Mouse (Mus musculus) MEL (cell line): ENCODE results near the gene Qtrt1. TPM values are rescaled to one million over a fixed set of nuclear protein-coding genes. Genes with fewer than 3 reads are reported as not detected.

Source experiments
- DNase-seq: peaks from one replicate; pipeline ENCODE4 v3.0.0; 2011; ENCODE audit warnings: low read depth, low spot score
- H3K27ac ChIP-seq: 2 replicates; pipeline ENCODE4 v1.5.1; 2012; ENCODE audit warnings: low read depth, mild to moderate bottlenecking, control low read depth, low read length, moderate library complexity; ENCODE audit not compliant: control insufficient read depth
- H3K27me3 ChIP-seq, 2 experiments: fragments of 150-350 bp in 1 of 2; sonication (generic) in 1 of 2; 2 replicates each; pipeline ENCODE4 v1.6.1; 2012; ENCODE audit warnings: low read length in 2 of 2, mild to moderate bottlenecking in 2 of 2, improper control_type of control experiment in 1 of 2, moderate library complexity in 1 of 2; ENCODE audit not compliant: insufficient read depth in 2 of 2, control insufficient read depth in 1 of 2
- H3K36me3 ChIP-seq, 2 experiments: 2 replicates each; pipeline ENCODE4 v1.6.1; 2012 to 2014; ENCODE audit warnings: low read length in 2 of 2, improper control_type of control experiment in 1 of 2, inconsistent platforms in 1 of 2, mild to moderate bottlenecking in 1 of 2; ENCODE audit not compliant: insufficient read depth in 2 of 2, control insufficient read depth in 1 of 2
- H3K4me1 ChIP-seq, 2 experiments: fragments of 150-350 bp in 1 of 2; sonication (generic) in 1 of 2; 2 replicates each; pipeline ENCODE4 v1.6.1; 2012; ENCODE audit warnings: low read length in 2 of 2, improper control_type of control experiment in 1 of 2, mild to moderate bottlenecking in 1 of 2; ENCODE audit not compliant: insufficient read depth in 2 of 2, control insufficient read depth in 1 of 2
- H3K4me3 ChIP-seq, 2 experiments: fragments of 150-350 bp in 1 of 2; sonication (generic) in 1 of 2; 2 replicates each; pipeline ENCODE4 v1.5.1; 2012; ENCODE audit warnings: low read depth in 2 of 2, low read length in 2 of 2, mild to moderate bottlenecking in 2 of 2, moderate library complexity in 2 of 2, control low read depth in 1 of 2, improper control_type of control experiment in 1 of 2; ENCODE audit not compliant: control insufficient read depth in 1 of 2, insufficient read depth in 1 of 2
- H3K79me2 ChIP-seq: 2 replicates; pipeline ENCODE4 v1.6.1; 2012; ENCODE audit warnings: mild to moderate bottlenecking, low read length, moderate library complexity; ENCODE audit not compliant: control insufficient read depth, poor library complexity, insufficient read depth
- H3K9ac ChIP-seq: 2 replicates; pipeline ENCODE4 v1.6.1; 2012; ENCODE audit warnings: low read depth, mild to moderate bottlenecking, control low read depth, low read length, moderate library complexity; ENCODE audit not compliant: control insufficient read depth, poor library complexity, severe bottlenecking
- H3K9me3 ChIP-seq: fragments of 150-350 bp; sonication (generic); replicated peaks from 2 replicates; pipeline ENCODE4 v1.6.1; 2012; ENCODE audit warnings: mild to moderate bottlenecking, low read length, improper control_type of control experiment, moderate library complexity; ENCODE audit not compliant: insufficient read depth
- CHD2 ChIP-seq: IDR thresholded peaks from 2 replicates; pipeline ENCODE4 v1.6.1; 2011; ENCODE audit warnings: low read length, improper control_type of control experiment
- CTCF ChIP-seq, 3 experiments: IDR thresholded peaks in 2 of 3; conservative IDR thresholded peaks in 1 of 3; 2 replicates each; pipeline ENCODE4 v1.5.1; 2011 to 2012; ENCODE audit warnings: low read length in 3 of 3, low read depth in 2 of 3, mild to moderate bottlenecking in 2 of 3, improper control_type of control experiment in 1 of 3, inconsistent platforms in 1 of 3, mixed read lengths in 1 of 3, moderate library complexity in 1 of 3; ENCODE audit not compliant: control insufficient read depth in 1 of 3, insufficient read depth in 1 of 3, poor library complexity in 1 of 3, severe bottlenecking in 1 of 3
- ELF1 ChIP-seq: IDR thresholded peaks from 2 replicates; pipeline ENCODE4 v1.6.1; 2014; ENCODE audit warnings: low read depth, mild to moderate bottlenecking, inconsistent platforms, low read length, improper control_type of control experiment, moderate library complexity
- GATA1 ChIP-seq: IDR thresholded peaks from 2 replicates; pipeline ENCODE4 v1.6.1; 2011; ENCODE audit warnings: low read depth, low read length, improper control_type of control experiment
- HCFC1 ChIP-seq: IDR thresholded peaks from 2 replicates; pipeline ENCODE4 v1.6.1; 2012; ENCODE audit warnings: low read depth, mild to moderate bottlenecking, inconsistent platforms, low read length, improper control_type of control experiment, moderate library complexity
- KAT2A ChIP-seq: conservative IDR thresholded peaks from 2 replicates; pipeline ENCODE4 v1.6.1; 2012; ENCODE audit warnings: low read depth, low read length, improper control_type of control experiment, inconsistent platforms
- MAZ ChIP-seq: IDR thresholded peaks from 2 replicates; pipeline ENCODE4 v1.6.1; 2012; ENCODE audit warnings: low read depth, mild to moderate bottlenecking, inconsistent platforms, low read length, improper control_type of control experiment
- MEF2A ChIP-seq: IDR thresholded peaks from 2 replicates; pipeline ENCODE4 v1.6.1; 2014; ENCODE audit warnings: low read depth, mild to moderate bottlenecking, inconsistent platforms, low read length, improper control_type of control experiment; ENCODE audit not compliant: poor library complexity, insufficient replicate concordance, severe bottlenecking; ENCODE audit errors: extremely low read depth
- MXI1 ChIP-seq: IDR thresholded peaks from 2 replicates; pipeline ENCODE4 v1.6.1; 2011; ENCODE audit warnings: mild to moderate bottlenecking, low read depth, low read length, improper control_type of control experiment
- MYC ChIP-seq: IDR thresholded peaks from 2 replicates; pipeline ENCODE4 v1.6.1; 2011; ENCODE audit warnings: low read depth, mild to moderate bottlenecking, low read length, improper control_type of control experiment, moderate library complexity
- NRF1 ChIP-seq: IDR thresholded peaks from 2 replicates; pipeline ENCODE4 v1.6.1; 2014; ENCODE audit warnings: low read depth, mild to moderate bottlenecking, inconsistent platforms, low read length, improper control_type of control experiment, moderate library complexity; ENCODE audit not compliant: poor library complexity, insufficient read depth, severe bottlenecking
- POLR2A ChIP-seq, 2 experiments: IDR thresholded peaks; 2 replicates each; pipeline ENCODE4 v1.6.1; 2011 to 2012; ENCODE audit warnings: low read length in 2 of 2, mild to moderate bottlenecking in 2 of 2, control low read depth in 1 of 2, improper control_type of control experiment in 1 of 2, low read depth in 1 of 2, moderate library complexity in 1 of 2; ENCODE audit not compliant: control insufficient read depth in 1 of 2, insufficient read depth in 1 of 2, poor library complexity in 1 of 2
- POLR2AphosphoS2 ChIP-seq: IDR thresholded peaks from 2 replicates; pipeline ENCODE4 v1.6.1; 2011; ENCODE audit warnings: low read length, improper control_type of control experiment
- RAD21 ChIP-seq: IDR thresholded peaks from 2 replicates; pipeline ENCODE4 v1.6.1; 2011; ENCODE audit warnings: mild to moderate bottlenecking, low read depth, low read length, improper control_type of control experiment
- SIN3A ChIP-seq: IDR thresholded peaks from 2 replicates; pipeline ENCODE4 v1.6.1; 2012; ENCODE audit warnings: low read length, improper control_type of control experiment, inconsistent platforms
- TAL1 ChIP-seq: IDR thresholded peaks from 2 replicates; pipeline ENCODE4 v1.6.1; 2012; ENCODE audit warnings: mild to moderate bottlenecking, inconsistent platforms, low read length, moderate library complexity, mixed read lengths
- TBP ChIP-seq: IDR thresholded peaks from 2 replicates; pipeline ENCODE4 v1.8.0; 2011; ENCODE audit warnings: low read depth, low read length, improper control_type of control experiment
- UBTF ChIP-seq: IDR thresholded peaks from 2 replicates; pipeline ENCODE4 v1.6.1; 2012; ENCODE audit warnings: low read depth, mild to moderate bottlenecking, inconsistent platforms, low read length, improper control_type of control experiment, moderate library complexity, borderline replicate concordance; ENCODE audit not compliant: insufficient read depth
- USF1 ChIP-seq: IDR thresholded peaks from 2 replicates; pipeline ENCODE4 v1.6.1; 2014; ENCODE audit warnings: low read depth, mild to moderate bottlenecking, inconsistent platforms, low read length, improper control_type of control experiment, moderate library complexity
- ZNF384 ChIP-seq: IDR thresholded peaks from 2 replicates; pipeline ENCODE4 v1.6.1; 2012; ENCODE audit warnings: low read depth, mild to moderate bottlenecking, inconsistent platforms, low read length, improper control_type of control experiment
- polyA plus RNA-seq, 2 experiments: library from polyadenylated mRNA; stranded (reverse) in 1 of 2; unstranded in 1 of 2; fragments of >175 nt in 1 of 2; fragments of >200 nt in 1 of 2; gene quantifications; 2 replicates each; pipeline versions ENCODE4 v1.2.1 to v1.2.4; 2012; ENCODE audit warnings: low replicate concordance in 2 of 2, low read depth in 1 of 2; ENCODE audit not compliant: insufficient read length in 2 of 2, insufficient read depth in 1 of 2, missing spikeins in 1 of 2
- total RNA-seq: library from RNA; depleted of rRNA; stranded (reverse); fragments of 300-350 nt; gene quantifications from 2 replicates; pipeline ENCODE4 v1.2.3, GENCODE M21; 2012

Qtrt1 gene
- total and polyA plus RNA-seq, 3 experiments = 199 to 244 TPM; not detected in 1

DNA sequence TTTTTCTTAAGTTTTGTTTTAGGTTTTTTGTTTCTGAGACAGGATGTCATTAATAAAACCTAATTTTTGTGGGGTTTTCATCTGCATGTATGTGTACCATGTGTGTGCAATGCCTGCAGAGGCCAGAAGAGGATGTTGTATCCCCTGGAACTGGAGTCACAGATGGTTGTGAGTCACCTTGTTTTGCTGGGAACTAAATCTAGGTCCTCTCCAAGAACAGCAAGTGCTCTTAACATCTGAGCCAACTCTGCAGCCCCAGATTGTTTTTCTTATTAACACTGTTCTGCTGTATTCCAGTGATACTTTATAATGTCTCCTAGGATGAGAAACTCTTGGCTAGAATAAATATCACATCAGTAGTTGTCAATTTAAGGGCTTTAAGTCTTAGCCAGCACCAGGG lies 30.8 kb upstream of the Qtrt1 start:
- TF ChIP-seq MAZ (no peak), USF1 (no peak), TBP (no peak), TAL1 (no peak), NRF1 (no peak), ELF1 (no peak), POLR2A (IDR thresholded peaks at IDR 0.05; ENCODE audit: control insufficient read depth in 1 of 2, insufficient read depth in 1 of 2, low read depth in 1 of 2, low read length in 2 of 2, poor library complexity in 1 of 2) (0 out of 4 replicates have a peak, but pooled peaks of 1 of the 2 experiments have one; percentile 2), CTCF (IDR thresholded peaks at IDR 0.05 in 2 of 3, conservative IDR thresholded peaks at IDR 0.05 in 1 of 3; ENCODE audit: control insufficient read depth in 1 of 3, insufficient read depth in 1 of 3, low read depth in 2 of 3, low read length in 3 of 3, poor library complexity in 1 of 3, severe bottlenecking in 1 of 3) (peak in 2 of 3 experiments; percentile 20 to 32; a peak in 2 of 6 replicates), ZNF384 (no peak), POLR2AphosphoS2 (no peak), HCFC1 (no peak), CHD2 (no peak), MYC (no peak), KAT2A (no peak), RAD21 (no peak), UBTF (no peak)
- Histone ChIP-seq H3K9ac (no peak overlapping the region), H3K9me3 (no peaks in the 10 kb centered on the region), H3K27me3 (no peaks in the 10 kb centered on the region), H3K4me1 (peaks cover 20 to 24% of the 10 kb centered on the region in 2 experiments), H3K36me3 (peaks cover 52 to 75% of the 10 kb centered on the region in 2 experiments), H3K27ac (no peak overlapping the region), H3K4me3 (no peak overlapping the region), H3K79me2 (peaks cover 95% of the 10 kb centered on the region)
- no peak for DNase-seq

DNA sequence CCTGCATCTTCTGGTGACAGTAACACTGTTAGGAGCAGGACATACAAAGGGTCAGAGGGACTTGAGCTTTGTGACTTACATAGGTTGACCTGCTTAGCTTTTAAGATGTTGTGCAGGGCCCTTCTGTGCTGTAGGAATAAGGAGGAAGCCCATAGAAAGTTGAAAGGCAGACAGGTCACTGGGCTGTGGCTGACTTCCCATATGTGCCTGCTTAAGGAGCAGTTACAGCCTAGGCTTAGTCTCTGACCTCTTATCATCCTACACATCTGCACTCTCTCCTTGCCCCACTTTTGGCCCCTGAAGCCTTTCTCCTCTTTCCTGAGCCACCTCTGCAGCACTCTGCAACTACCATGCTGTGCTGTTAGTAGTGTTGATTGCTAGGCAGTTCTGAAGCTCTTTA lies 27.7 kb upstream of the Qtrt1 start:
- Histone ChIP-seq H3K27me3 (no peaks in the 10 kb centered on the region), H3K79me2 (peaks cover 85% of the 10 kb centered on the region), H3K9ac (no peak overlapping the region), H3K27ac (no peak overlapping the region), H3K4me3 (no peak overlapping the region), H3K4me1 (peaks cover 12 to 15% of the 10 kb centered on the region in 2 experiments), H3K9me3 (no peaks in the 10 kb centered on the region), H3K36me3 (peaks cover 37 to 79% of the 10 kb centered on the region in 2 experiments)
- DNase-seq = peak; percentile 62
- 0 out of 2 replicates have a peak, but pooled peaks have one; percentile 20 for TF ChIP-seq SIN3A
- no peak for TF ChIP-seq MXI1
- peak; percentile 29 for TF ChIP-seq TAL1
- TF ChIP-seq MEF2A = no peak
- peak; percentile 64 for TF ChIP-seq GATA1
